Mouse (Mus musculus) thymus, postnatal 36 days (tissue): Measurements from ENCODE around the gene Zfp964.
"Not testable (repeated sequence)": the region's sequence is repeated elsewhere in the genome, so short reads cannot be mapped to it uniquely, and the experiment has no call there.

Source experiments
- DNase-seq, 2 experiments: peaks; one replicate each; pipeline ENCODE4 v3.0.0; 2022; ENCODE audit warnings: mixed read lengths in 2 of 2

Gene Zfp964

GRCm38 (mm10) chr8:69654358-69654981 lies at the start of gene Zfp964:
Gene Zfp964, plus strand, starts transcription at chr8:69654479.
- peak; percentile 82 to 83 for DNase-seq

GRCm38 (mm10) chr8:69614687-69615086 lies 39.6 kb upstream of the Zfp964 start:
- no peak for DNase-seq

GRCm38 (mm10) chr8:69618078-69618477 lies 36.2 kb upstream of the Zfp964 start:
- DNase-seq, result no peak

GRCm38 (mm10) chr8:69625095-69625789 lies 29.0 kb upstream of the Zfp964 start, which contains the start of gene Zfp868:
Gene Zfp868, minus strand, starts transcription at chr8:69625548.
- peak; percentile 99 for DNase-seq

- DNase-seq, result no peak
Observed at GRCm38 (mm10) chr8:69653808-69654357, 396 bp upstream of the Zfp964 start.

GRCm38 (mm10) chr8:69661294-69661693 lies 7.0 kb downstream of the Zfp964 start:
- no peak for DNase-seq

- not testable (repeated sequence) for DNase-seq
Observed at GRCm38 (mm10) chr8:69665051-69665450, 10.8 kb downstream of the Zfp964 start.

GRCm38 (mm10) chr8:69701810-69702209 lies 47.5 kb downstream of the Zfp964 start:
- peak in 1 of 2 experiments; percentile 11 for DNase-seq

GRCm38 (mm10) chr8:69710624-69711023 lies 56.3 kb downstream of the Zfp964 start, which contains the start of gene Zfp869:
Gene Zfp869, minus strand, starts transcription at chr8:69710724.
- not testable (repeated sequence) for DNase-seq

- no peak for DNase-seq
Observed at GRCm38 (mm10) chr8:69713516-69713915, 59.2 kb downstream of the Zfp964 start.

- DNase-seq, result no peak
Observed at GRCm38 (mm10) chr8:69715366-69715765, 61.1 kb downstream of the Zfp964 start.
